Mouse (Mus musculus): ENCODE results near the gene Slx1b. TPM values are rescaled to one million over a fixed set of nuclear protein-coding genes. Genes with fewer than 3 reads are reported as not detected.

Gene Slx1b
- polyA plus RNA-seq, 1 experiment from 2014 or later: 16.6 TPM

- H3K4me2 ChIP-seq: peak overlapping the region; percentile 42
- ATAC-seq: peak; percentile 0; the same call in 1 of the 2 replicates
- H3K9ac ChIP-seq: peak overlapping the region; percentile 35; the same call in 1 of the 2 replicates
- peaks cover 52% of the 10 kb centered on the region for H3K4me1 ChIP-seq
- H3K36me3 ChIP-seq (ENCODE audit: poor library complexity, severe bottlenecking): peaks cover 25% of the 10 kb centered on the region
- no peak overlapping the region for H3K27ac ChIP-seq
- no peaks in the 10 kb centered on the region for H3K9me3 ChIP-seq (replicated peaks)
- H3K27me3 ChIP-seq: 0 out of 2 replicates have a peak, but pooled peaks cover 6% of the 10 kb centered on the region
- WGBS: 57% methylated on average over 24 of the region's 24 CpGs
- H3K4me3 ChIP-seq: no peak overlapping the region
Measured at GRCm38 (mm10) chr7:126701559-126702357, 6.2 kb upstream of the Slx1b start.

DNA sequence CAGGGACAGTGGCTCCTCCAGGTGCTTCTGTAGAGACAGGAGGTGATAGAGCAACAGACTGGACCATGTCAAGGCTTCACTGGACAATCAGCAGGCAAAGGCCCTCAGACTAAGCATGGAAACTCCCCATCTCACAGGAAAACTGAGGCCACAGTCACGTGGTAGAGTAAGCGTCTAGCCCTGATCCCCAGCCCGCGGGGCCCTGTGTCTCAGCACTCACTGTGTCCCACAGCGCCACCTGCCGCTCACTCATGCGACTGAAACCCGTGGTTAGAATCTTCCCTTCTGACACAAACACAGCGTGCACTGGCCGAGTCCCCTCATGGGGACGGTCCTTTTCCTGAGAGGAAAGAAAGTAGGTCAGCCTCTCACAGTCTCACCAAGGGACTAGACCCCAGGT is 5.5 kb upstream of the Slx1b start:
- peak; percentile 55 for ATAC-seq
- Histone ChIP-seq H3K4me1 (peaks cover 59% of the 10 kb centered on the region), H3K4me3 (no peak overlapping the region), H3K4me2 (peak overlapping the region; percentile 42), H3K9ac (peak overlapping the region; percentile 35; the same call in 1 of the 2 replicates), H3K27me3 (0 out of 2 replicates have a peak, but pooled peaks cover 6% of the 10 kb centered on the region), H3K36me3 (ENCODE audit: poor library complexity, severe bottlenecking) (peaks cover 25% of the 10 kb centered on the region), H3K27ac (no peak overlapping the region), H3K9me3 (replicated peaks) (no peaks in the 10 kb centered on the region)
- under 1% methylated on average over 11 of the region's 11 CpGs for WGBS

DNA sequence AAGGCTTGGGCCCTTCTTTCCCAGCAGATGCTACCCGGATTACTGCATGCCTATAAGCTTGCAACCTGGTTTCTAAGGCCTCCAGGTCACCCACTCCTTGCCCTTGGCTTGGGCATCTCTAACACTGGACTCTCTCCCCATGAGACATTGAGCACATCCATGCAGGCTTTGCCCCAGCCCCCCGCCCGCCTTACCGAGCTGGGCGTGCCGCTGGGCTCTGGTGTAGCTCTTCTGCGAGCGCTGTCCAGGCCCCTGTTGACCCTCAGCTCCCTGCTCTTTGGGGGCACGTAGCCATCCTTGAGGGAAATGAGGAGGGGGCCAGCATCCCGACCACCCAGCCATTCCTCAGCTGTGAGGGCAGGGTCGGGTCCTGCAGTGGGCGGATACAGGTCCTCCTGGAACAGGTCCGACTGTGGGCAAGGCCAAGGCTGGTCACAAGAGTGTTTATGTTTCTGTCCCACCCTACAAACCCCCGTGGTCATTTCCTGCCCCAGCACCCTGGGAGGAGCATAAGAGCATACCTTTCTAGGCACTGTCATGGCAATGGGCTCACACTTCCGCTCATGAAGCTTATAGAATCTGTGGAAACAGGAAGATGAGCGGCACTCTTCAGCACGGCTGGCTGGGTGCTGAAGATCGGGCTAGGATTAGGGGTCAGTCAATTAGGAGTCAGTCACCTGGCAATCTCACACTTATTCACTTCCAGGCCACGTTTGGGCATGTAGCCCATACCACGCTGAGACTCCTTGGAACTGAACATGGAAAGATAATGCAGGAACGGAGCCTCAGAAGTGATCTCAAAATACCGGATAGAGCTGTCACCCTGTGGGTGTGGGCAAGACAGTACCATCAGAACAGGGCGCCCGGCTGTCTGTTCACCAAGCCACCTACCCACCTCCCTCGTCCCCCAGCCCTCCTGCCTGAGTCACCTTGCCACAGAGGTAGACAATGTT is 4.8 kb upstream of the Slx1b start:
- Histone ChIP-seq H3K36me3 (ENCODE audit: poor library complexity, severe bottlenecking) (peaks cover 25% of the 10 kb centered on the region), H3K4me1 (peaks cover 59% of the 10 kb centered on the region), H3K27ac (no peak overlapping the region), H3K4me3 (no peak overlapping the region), H3K27me3 (no peaks in the 10 kb centered on the region), H3K4me2 (no peak overlapping the region), H3K9ac (no peak overlapping the region), H3K9me3 (replicated peaks) (no peaks in the 10 kb centered on the region)
- no peak for ATAC-seq
- 84% methylated on average over 25 of the region's 25 CpGs for WGBS

DNA sequence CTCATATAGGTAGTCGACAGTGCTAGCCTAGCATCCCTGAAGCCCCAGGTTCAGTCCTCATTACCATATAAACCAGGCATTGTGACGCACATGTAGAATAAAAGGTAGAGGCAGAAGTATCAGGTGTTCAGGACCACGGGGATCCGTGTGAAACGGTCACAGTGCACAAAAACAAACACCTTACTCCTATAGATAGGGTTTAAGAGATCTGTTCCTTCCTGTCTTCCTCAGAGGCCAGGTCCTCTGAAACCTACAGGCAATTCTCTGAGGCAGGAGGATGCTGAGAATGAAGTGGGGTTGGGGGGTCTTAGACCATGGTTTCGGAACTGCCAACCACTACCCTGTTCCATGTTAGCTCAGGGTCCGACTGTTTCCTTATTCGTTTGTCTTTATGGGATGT is 2.3 kb upstream of the Slx1b start:
- H3K9me3 ChIP-seq (replicated peaks): no peaks in the 10 kb centered on the region
- H3K27me3 ChIP-seq: no peaks in the 10 kb centered on the region
- H3K4me3 ChIP-seq: no peak overlapping the region
- peaks cover 49% of the 10 kb centered on the region for H3K4me1 ChIP-seq
- no peak overlapping the region for H3K9ac ChIP-seq
- 95% methylated on average over 8 of the region's 8 CpGs for WGBS
- ATAC-seq: no peak
- H3K36me3 ChIP-seq (ENCODE audit: poor library complexity, severe bottlenecking): peaks cover 25% of the 10 kb centered on the region
- no peak overlapping the region for H3K27ac ChIP-seq
- no peak overlapping the region for H3K4me2 ChIP-seq

- no peaks in the 10 kb centered on the region for H3K9me3 ChIP-seq (replicated peaks)
- no peak for ATAC-seq
- H3K9ac ChIP-seq: peak overlapping the region; percentile 81
- peak overlapping the region; percentile 71 for H3K4me3 ChIP-seq
- H3K4me2 ChIP-seq: peak overlapping the region; percentile 93
- H3K36me3 ChIP-seq (ENCODE audit: poor library complexity, severe bottlenecking): peaks cover 33% of the 10 kb centered on the region
- H3K27ac ChIP-seq: no peak overlapping the region
- 74% methylated on average over 3 of the region's 3 CpGs for WGBS
- H3K4me1 ChIP-seq: peaks cover 40% of the 10 kb centered on the region
- no peaks in the 10 kb centered on the region for H3K27me3 ChIP-seq
Measured at GRCm38 (mm10) chr7:126696886-126697285, 1.3 kb upstream of the Slx1b start.

DNA sequence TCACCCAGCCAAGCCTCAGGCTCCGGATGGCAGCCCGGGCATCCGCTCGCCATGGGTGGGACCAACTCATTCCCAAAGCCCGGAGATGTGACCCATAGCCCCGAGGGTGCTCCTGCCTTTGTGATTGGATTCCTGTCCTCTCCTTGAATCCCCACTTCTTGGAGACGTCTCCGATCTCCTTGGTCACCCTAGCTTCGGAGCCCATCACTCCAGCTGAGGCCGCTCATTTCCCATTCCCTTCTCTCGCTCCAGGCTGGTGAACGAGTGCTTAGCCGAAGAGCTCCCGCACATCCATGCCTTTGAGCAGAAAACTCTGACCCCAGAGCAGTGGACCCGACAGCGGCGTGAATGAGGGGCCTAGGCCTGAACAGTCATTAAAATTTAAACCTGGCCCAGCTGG is 719 bp upstream of the Slx1b start:
- peaks cover 34% of the 10 kb centered on the region for H3K4me1 ChIP-seq
- H3K4me3 ChIP-seq: peak overlapping the region; percentile 71
- no peaks in the 10 kb centered on the region for H3K9me3 ChIP-seq (replicated peaks)
- peak overlapping the region; percentile 93 for H3K4me2 ChIP-seq
- ATAC-seq: no peak; the same call in 1 of the 2 replicates
- WGBS: 4% methylated on average over 17 of the region's 17 CpGs
- no peaks in the 10 kb centered on the region for H3K27me3 ChIP-seq
- H3K9ac ChIP-seq: peak overlapping the region; percentile 81
- H3K27ac ChIP-seq: peak overlapping the region; percentile 96; the same call in 1 of the 2 replicates
- peaks cover 39% of the 10 kb centered on the region for H3K36me3 ChIP-seq (ENCODE audit: poor library complexity, severe bottlenecking)

DNA sequence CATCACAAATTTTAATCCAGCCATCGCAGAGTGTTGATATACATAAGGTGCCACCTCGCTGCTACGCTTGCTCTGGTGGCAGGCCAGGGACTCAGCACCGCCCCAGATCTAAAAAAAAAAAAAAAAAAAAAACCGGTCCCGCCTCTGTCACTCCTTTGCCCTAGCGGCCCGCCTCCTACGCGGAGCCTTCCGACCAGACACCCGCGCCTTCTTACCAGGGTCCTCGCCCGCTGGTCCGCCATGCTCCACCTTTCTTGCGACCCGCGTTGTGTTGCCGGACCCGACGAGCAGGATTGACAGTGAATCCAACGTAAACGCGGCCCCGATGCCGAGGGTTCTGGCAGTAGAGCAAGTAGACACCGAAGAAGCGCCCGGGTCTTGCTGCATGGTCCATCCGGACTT is 373 bp downstream of the Slx1b start, which contains the start of gene Bola2:
Gene Bola2 (plus strand): TSS at position 192 of the 402 bp plus-strand sequence.
- Histone ChIP-seq H3K4me2 (peak within 1 kb of the TSS; percentile 93), H3K9ac (peak within 1 kb of the TSS; percentile 88), H3K9me3 (replicated peaks) (no peaks in the 10 kb centered on the region), H3K27me3 (no peaks in the 10 kb centered on the region), H3K4me3 (peak within 1 kb of the TSS; percentile 71), H3K4me1 (peaks cover 27% of the 10 kb centered on the region), H3K36me3 (ENCODE audit: poor library complexity, severe bottlenecking) (peaks cover 41% of the 10 kb centered on the region), H3K27ac (peak within 1 kb of the TSS; percentile 96)
- WGBS: under 1% methylated on average over 31 of the region's 31 CpGs
- peak; percentile 52 for ATAC-seq

DNA sequence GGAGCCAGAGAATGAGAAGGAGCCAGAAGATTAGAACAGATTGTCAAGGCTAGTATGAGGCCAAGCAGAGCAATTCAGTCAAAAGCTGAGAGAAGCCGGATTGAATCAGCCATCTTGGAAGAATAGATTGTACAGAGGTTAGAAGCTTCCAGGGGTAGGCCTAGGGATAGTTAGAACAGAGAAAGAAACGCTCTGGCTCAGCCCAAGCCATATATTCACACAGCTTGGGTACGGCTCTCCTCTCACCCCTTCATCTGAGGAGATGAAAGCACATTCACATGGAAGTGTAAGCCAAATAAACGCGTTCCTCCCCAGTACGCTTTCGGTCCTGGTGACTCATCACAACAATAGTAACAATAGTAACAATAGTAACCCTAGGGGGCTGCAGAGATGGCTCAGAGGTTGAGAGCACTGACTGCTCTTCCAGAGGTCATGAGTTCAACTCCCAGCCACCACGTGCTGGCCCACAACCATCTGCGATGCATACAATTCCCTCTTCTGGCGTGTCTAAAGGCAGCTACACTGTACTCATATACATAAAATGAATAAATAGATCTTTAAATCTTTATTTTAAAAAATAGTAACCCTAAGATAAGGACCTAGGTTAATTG is 1.0 kb downstream of the Slx1b start:
- Histone ChIP-seq H3K36me3 (ENCODE audit: poor library complexity, severe bottlenecking) (peaks cover 41% of the 10 kb centered on the region), H3K9me3 (replicated peaks) (no peaks in the 10 kb centered on the region), H3K4me2 (peak overlapping the region; percentile 93), H3K4me1 (peaks cover 27% of the 10 kb centered on the region), H3K27me3 (no peaks in the 10 kb centered on the region), H3K4me3 (peak overlapping the region; percentile 71), H3K27ac (no peak overlapping the region), H3K9ac (peak overlapping the region; percentile 88)
- no peak for ATAC-seq
- 36% methylated on average over 10 of the region's 10 CpGs for WGBS

GRCm38 (mm10) chr7:126693781-126694180 is 1.8 kb downstream of the Slx1b start:
- Histone ChIP-seq H3K36me3 (ENCODE audit: poor library complexity, severe bottlenecking) (peaks cover 36% of the 10 kb centered on the region), H3K27me3 (no peaks in the 10 kb centered on the region), H3K27ac (no peak overlapping the region), H3K4me1 (peaks cover 27% of the 10 kb centered on the region), H3K9ac (peak overlapping the region; percentile 26; the same call in 1 of the 2 replicates), H3K4me3 (no peak overlapping the region), H3K4me2 (peak overlapping the region; percentile 93; the same call in 1 of the 2 replicates), H3K9me3 (replicated peaks) (no peaks in the 10 kb centered on the region)
- WGBS: 85% methylated on average over 7 of the region's 7 CpGs
- ATAC-seq: no peak

GRCm38 (mm10) chr7:126693256-126693655 is 2.3 kb downstream of the Slx1b start:
- Histone ChIP-seq H3K4me3 (no peak overlapping the region), H3K4me1 (peaks cover 27% of the 10 kb centered on the region), H3K4me2 (no peak overlapping the region), H3K36me3 (ENCODE audit: poor library complexity, severe bottlenecking) (peaks cover 35% of the 10 kb centered on the region), H3K9ac (peak overlapping the region; percentile 26; the same call in 1 of the 2 replicates), H3K27me3 (no peaks in the 10 kb centered on the region), H3K9me3 (replicated peaks) (no peaks in the 10 kb centered on the region), H3K27ac (no peak overlapping the region)
- no peak for ATAC-seq
- WGBS: 42% methylated on average over 3 of the region's 3 CpGs

- no peak overlapping the region for H3K27ac ChIP-seq
- no peaks in the 10 kb centered on the region for H3K27me3 ChIP-seq
- WGBS: 96% methylated on average over 26 of the region's 26 CpGs
- peaks cover 35% of the 10 kb centered on the region for H3K36me3 ChIP-seq (ENCODE audit: poor library complexity, severe bottlenecking)
- no peak overlapping the region for H3K4me2 ChIP-seq
- H3K9ac ChIP-seq: no peak overlapping the region
- ATAC-seq: no peak
- H3K4me1 ChIP-seq: peaks cover 26% of the 10 kb centered on the region
- no peaks in the 10 kb centered on the region for H3K9me3 ChIP-seq (replicated peaks)
- no peak overlapping the region for H3K4me3 ChIP-seq
Measured at GRCm38 (mm10) chr7:126692426-126692825, 3.2 kb downstream of the Slx1b start.
